Mouse (Mus musculus) neural tube, embryonic 13.5 days (tissue): ENCODE data around the gene 4833439L19Rik. TPM values are rescaled to one million over a fixed set of nuclear protein-coding genes. Genes with fewer than 3 reads are reported as not detected.

Experiments used
- ATAC-seq: fragments of 200-750 bp; cut with Nextera tagmentation; 2 replicates; pipeline ENCODE4 v1.8.0; 2017; ENCODE audit warnings: low read depth, mild to moderate bottlenecking, moderate TSS enrichment, moderate library complexity
- H3K27ac ChIP-seq: fragments of 300-500 bp; sonication (generic); replicated peaks from 2 replicates; pipeline ENCODE4 v1.5.1; 2015; ENCODE audit warnings: moderate library complexity, mild to moderate bottlenecking, inconsistent platforms
- H3K27me3 ChIP-seq: fragments of 300-500 bp; sonication (generic); 2 replicates; pipeline ENCODE4 v1.6.1; 2015; ENCODE audit warnings: mild to moderate bottlenecking, inconsistent platforms
- H3K36me3 ChIP-seq: fragments of 300-500 bp; sonication (generic); 2 replicates; pipeline ENCODE4 v1.6.1; 2015; ENCODE audit warnings: mild to moderate bottlenecking, inconsistent platforms
- H3K4me1 ChIP-seq: fragments of 300-500 bp; sonication (generic); replicated peaks from 2 replicates; pipeline ENCODE4 v1.6.1; 2015; ENCODE audit warnings: inconsistent platforms
- H3K4me2 ChIP-seq: fragments of 300-500 bp; sonication (generic); 2 replicates; pipeline ENCODE4 v1.6.1; 2015; ENCODE audit warnings: inconsistent platforms, mild to moderate bottlenecking, moderate library complexity
- H3K4me3 ChIP-seq: fragments of 300-500 bp; sonication (generic); 2 replicates; pipeline ENCODE4 v1.5.1; 2015; ENCODE audit warnings: mild to moderate bottlenecking, inconsistent platforms
- H3K9ac ChIP-seq: fragments of 300-500 bp; sonication (generic); 2 replicates; pipeline ENCODE4 v1.6.1; 2015; ENCODE audit warnings: moderate library complexity, mild to moderate bottlenecking, inconsistent platforms
- H3K9me3 ChIP-seq: fragments of 300-500 bp; sonication (generic); 2 replicates; pipeline ENCODE4 v1.6.1; 2016; ENCODE audit warnings: inconsistent platforms
- WGBS: fragments of 180-500 bp; shearing (Covaris S2); methylation state at CpG from one replicate; pipeline ENCODE4 v1.1.7; 2015; 5-methylcytosine and 5-hydroxymethylcytosine counted together
- microRNA-seq: library from miRNA; unstranded; fragments of <30 nt; microRNA quantifications from one replicate; pipeline ENCODE4, GENCODE M21; 2016
- polyA plus RNA-seq: library from polyadenylated mRNA; unstranded; fragments of >200 nt; fragmentation: Nextera tagmentation; extraction: Ambion mirVana; gene quantifications from 2 replicates; pipeline ENCODE4 v1.2.1, GENCODE M21; 2015

4833439L19Rik gene
- polyA plus RNA-seq, 1 experiment from 2014 or later: 246 TPM

DNA sequence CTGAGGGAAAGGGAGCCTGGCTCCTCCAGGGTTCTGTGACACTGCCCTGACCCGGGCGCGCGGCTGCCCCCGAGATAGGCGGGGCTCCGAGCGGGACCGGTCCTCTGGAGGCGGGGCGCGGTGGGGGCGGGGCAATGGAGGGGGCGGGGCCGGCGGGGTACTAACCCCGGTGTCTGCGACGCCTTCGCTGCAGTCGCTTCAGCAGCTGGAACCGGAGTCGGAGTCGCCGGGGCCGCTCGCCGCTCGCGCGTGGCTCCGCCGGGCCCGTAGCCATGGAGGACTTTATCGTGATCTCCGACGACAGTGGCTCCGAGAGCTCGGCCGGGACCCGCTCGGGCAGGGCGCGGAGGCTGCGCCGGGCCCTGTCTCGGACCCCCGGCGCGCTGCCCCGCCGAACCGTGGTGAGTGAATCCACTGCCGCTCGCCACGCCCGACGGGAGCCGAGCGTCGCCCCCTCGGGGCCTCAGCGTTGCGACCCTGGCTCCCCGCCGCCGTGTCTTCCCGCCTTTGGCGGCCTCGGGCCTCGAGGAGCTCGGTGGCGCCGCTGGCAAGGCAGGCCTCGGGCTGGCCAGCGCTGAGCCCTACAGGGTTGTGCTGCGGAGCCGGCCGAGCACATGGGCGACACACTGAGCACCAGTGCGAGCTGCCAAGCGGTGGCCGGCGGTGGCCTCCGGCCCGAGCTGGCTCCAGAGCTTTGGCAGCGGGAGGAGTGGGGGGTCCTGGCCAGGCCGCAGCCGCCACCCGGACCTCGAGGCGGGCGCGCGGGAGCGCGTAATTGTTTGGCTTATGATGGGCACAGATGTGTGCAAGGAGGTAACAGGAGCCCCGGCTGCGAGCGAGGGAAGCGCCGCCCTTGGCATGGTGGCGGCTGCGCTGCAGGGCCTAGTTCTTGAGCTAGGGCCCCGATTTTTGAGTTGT lies 61.4 kb downstream of the 4833439L19Rik start, which contains the start of gene Simc1:
Gene Simc1 (plus strand): TSS at position 176 of the 918 bp plus-strand sequence.
- under 1% methylated on average over 93 of the region's 105 CpGs for WGBS
- Histone ChIP-seq H3K4me1 (peaks cover 25% of the 10 kb centered on the region), H3K4me2 (peak within 1 kb of the TSS; percentile 67), H3K9me3 (no peaks in the 10 kb centered on the region), H3K4me3 (peak within 1 kb of the TSS; percentile 59), H3K27me3 (no peaks in the 10 kb centered on the region), H3K36me3 (peaks cover 4% of the 10 kb centered on the region; the same call in 1 of the 2 replicates), H3K9ac (peak within 1 kb of the TSS; percentile 83), H3K27ac (peak within 1 kb of the TSS; percentile 87)
- ATAC-seq: peak; percentile 94

DNA sequence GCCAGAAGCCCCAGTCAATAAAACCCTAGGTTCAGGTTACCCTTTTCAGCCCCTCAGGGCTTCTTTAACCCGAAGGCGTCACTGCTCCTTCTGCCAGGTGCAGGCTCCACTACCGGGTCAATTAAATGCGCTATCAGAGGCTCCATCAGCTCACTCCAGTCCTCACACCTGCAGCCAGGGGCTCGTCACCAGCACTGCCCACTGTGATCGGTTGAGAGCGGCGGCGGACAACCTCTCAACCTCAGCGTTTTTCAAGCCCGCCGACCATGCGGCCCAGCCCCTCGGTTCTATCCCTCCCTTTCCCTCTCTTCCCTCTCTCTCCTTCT lies 62.0 kb downstream of the 4833439L19Rik start:
- WGBS: under 1% methylated on average over 14 of the region's 14 CpGs
- Histone ChIP-seq H3K4me3 (peak overlapping the region; percentile 59), H3K4me1 (peaks cover 25% of the 10 kb centered on the region), H3K9me3 (no peaks in the 10 kb centered on the region), H3K27me3 (no peaks in the 10 kb centered on the region), H3K36me3 (peaks cover 4% of the 10 kb centered on the region; the same call in 1 of the 2 replicates), H3K27ac (peak overlapping the region; percentile 87), H3K4me2 (peak overlapping the region; percentile 67), H3K9ac (peak overlapping the region; percentile 83)
- peak; percentile 78 for ATAC-seq

- Histone ChIP-seq H3K36me3 (peaks cover 2% of the 10 kb centered on the region; the same call in 1 of the 2 replicates), H3K4me3 (no peak overlapping the region), H3K4me1 (peaks cover 25% of the 10 kb centered on the region), H3K9me3 (no peaks in the 10 kb centered on the region), H3K9ac (no peak overlapping the region), H3K4me2 (no peak overlapping the region), H3K27ac (no peak overlapping the region), H3K27me3 (no peaks in the 10 kb centered on the region)
- WGBS: 66% methylated on average over 3 of the region's 3 CpGs
- no peak for ATAC-seq
Observed at GRCm38 (mm10) chr13:54501957-54502690, 63.1 kb downstream of the 4833439L19Rik start.

DNA sequence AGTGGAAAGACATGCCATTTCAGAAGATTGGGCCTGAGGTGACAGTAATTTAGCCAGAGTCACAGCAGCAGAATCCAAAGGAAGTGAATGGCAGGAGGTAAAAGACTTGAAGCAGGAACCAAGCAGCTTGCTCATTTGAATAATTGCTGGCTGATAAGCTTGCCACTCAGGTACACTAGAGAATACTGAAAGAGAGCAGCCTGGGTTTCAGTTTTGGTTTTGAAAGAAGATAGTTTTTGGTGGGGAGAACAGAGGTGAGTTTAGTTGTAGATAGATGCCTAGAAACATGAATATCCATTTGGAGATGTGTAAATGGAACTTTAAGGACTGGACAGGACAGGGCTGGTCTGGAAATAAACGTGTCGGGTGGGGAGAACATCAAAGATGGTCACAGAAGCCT lies 63.9 kb downstream of the 4833439L19Rik start:
- WGBS: 80% methylated on average over 2 of the region's 2 CpGs
- H3K9ac ChIP-seq: no peak overlapping the region
- no peak overlapping the region for H3K27ac ChIP-seq
- H3K4me2 ChIP-seq: no peak overlapping the region
- H3K4me1 ChIP-seq: peaks cover 25% of the 10 kb centered on the region
- no peaks in the 10 kb centered on the region for H3K9me3 ChIP-seq
- no peak overlapping the region for H3K4me3 ChIP-seq
- ATAC-seq: no peak
- no peaks in the 10 kb centered on the region for H3K36me3 ChIP-seq
- no peaks in the 10 kb centered on the region for H3K27me3 ChIP-seq

Small RNA genes lying within 50 kb of the gene (microRNA-seq; reads per million reads assigned to microRNA genes)
- not detected for gene Gm24195

Other genes starting within 250 kb of the 4833439L19Rik start
- gene Cplx2, start 194.1 kb downstream of the 4833439L19Rik start, polyA plus RNA-seq: 13.8 and 14.7 TPM in 2 replicates
- gene Thoc3, start 96.6 kb downstream of the 4833439L19Rik start, polyA plus RNA-seq: 89.6 and 94.1 TPM in 2 replicates
- gene Simc1, start 61.7 kb downstream of the 4833439L19Rik start, polyA plus RNA-seq: 17.7 and 20.3 TPM in 2 replicates
- 65.8 and 67.0 TPM in 2 replicates for gene Arl10, start 9.6 kb upstream of the 4833439L19Rik start, polyA plus RNA-seq
- gene Nop16, start 24.7 kb upstream of the 4833439L19Rik start, polyA plus RNA-seq: 56.0 and 67.5 TPM in 2 replicates
- gene Higd2a, start 24.8 kb upstream of the 4833439L19Rik start, polyA plus RNA-seq: 216 and 245 TPM in 2 replicates
- 137 and 142 TPM in 2 replicates for gene Cltb, start 45.9 kb upstream of the 4833439L19Rik start, polyA plus RNA-seq
- 64.5 and 67.7 TPM in 2 replicates for gene Faf2, start 56.3 kb upstream of the 4833439L19Rik start, polyA plus RNA-seq
- gene Rnf44, start 128.5 kb upstream of the 4833439L19Rik start, polyA plus RNA-seq: 84.2 and 92.9 TPM in 2 replicates
- 0.06 and 0.07 TPM in 2 replicates for gene Cdhr2, start 136.0 kb upstream of the 4833439L19Rik start, polyA plus RNA-seq
- gene Gprin1, start 184.4 kb upstream of the 4833439L19Rik start, polyA plus RNA-seq: 12.2 and 17.5 TPM in 2 replicates
- gene Sncb, start 201.2 kb upstream of the 4833439L19Rik start, polyA plus RNA-seq: 21.1 and 21.6 TPM in 2 replicates
- not detected in 2 replicates for gene Eif4e1b, start 218.6 kb upstream of the 4833439L19Rik start, polyA plus RNA-seq
- 69.2 and 80.8 TPM in 2 replicates for gene Tspan17, start 223.9 kb upstream of the 4833439L19Rik start, polyA plus RNA-seq